Mouse (Mus musculus): ENCODE data around the gene Dmap1. TPM values are rescaled to one million over a fixed set of nuclear protein-coding genes. Genes with fewer than 3 reads are reported as not detected.

Gene Dmap1
- total RNA-seq, 2 experiments from 2014 or later = 13.4 to 38.2 TPM

DNA sequence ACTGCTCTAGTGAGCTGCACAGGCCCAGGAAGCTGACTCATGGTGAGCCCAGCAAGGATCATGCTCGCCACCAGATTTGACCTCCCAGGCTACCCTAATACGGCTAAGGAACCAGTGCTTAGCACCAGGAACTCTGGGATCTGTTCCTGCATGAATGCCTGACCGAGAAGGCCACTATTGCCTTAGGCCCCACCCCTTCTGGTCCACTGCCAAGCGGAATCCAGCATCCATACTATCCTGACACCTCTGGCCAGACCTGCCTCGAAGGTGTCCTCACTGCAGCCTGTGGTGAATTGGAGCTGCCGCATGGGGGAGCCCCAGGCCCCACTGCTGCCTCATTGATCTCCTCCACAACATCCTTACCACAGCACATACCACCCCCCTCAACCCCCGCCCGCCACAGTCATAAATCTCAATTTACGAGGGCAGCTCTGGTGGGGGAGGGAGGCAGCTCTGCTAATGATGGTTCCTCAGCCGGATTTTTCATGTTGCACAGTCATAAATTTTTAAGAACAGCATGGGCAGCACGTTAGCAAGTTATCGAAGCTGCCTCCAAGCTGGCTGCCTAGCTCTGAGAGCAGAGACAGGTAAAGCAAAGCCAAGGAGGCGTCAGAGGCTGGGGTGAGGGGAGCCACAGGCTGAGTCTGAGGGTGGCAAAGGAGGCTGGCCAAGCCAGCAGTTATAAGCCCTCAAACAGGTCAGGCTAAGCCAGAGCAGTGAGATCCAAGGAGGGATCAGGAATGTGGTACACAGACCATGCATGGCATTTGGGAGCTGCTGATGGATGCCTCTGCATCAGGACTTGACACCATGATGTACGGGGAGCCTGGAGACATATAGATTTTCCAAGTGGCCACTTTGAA is 23.3 kb downstream of the Dmap1 start:
- ATAC-seq (replicated peaks; ENCODE audit: low FRiP score, poor library complexity, severe bottlenecking) = no peak

DNA sequence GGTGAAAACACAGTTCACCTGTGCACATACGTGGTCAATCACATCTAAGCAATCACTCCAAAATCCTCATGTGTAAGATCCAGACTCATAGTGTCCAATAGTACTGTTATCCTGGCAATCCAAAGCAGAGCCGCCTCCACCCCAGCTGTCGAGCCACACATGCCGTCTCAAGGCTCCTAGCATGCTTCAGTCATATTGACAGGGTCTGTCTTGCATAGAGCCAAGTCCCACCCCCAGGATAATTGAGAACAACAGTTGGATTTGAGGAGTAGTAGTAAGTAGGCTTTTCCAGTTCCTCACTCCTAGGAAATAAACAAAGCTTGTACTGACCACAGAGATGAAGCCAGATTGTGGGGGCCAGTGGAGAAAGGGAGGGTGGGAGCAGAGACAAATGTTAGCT is 24.4 kb downstream of the Dmap1 start:
- no peak for ATAC-seq (replicated peaks; ENCODE audit: low FRiP score, poor library complexity, severe bottlenecking)

DNA sequence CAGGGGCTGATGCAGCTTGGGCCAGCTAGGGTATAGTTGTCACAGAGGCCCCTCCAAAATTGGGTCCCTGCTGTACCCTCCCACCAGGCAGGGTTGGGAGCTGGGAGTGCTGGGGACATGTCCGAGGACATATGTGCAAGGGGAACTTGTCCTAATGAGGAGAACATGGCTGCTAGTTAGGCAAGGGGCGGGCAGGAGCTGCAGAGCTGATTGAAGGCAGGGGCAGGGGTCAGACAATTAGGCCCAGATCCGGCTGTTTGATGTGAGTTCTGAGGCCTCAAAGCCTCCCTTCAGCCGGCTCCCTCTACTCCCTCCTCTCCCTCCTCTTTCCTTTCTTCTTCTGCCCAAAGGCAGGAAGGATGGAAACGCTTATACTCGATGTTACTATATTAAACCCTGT is 25.1 kb downstream of the Dmap1 start:
- no peak for ATAC-seq (replicated peaks; ENCODE audit: low FRiP score, poor library complexity, severe bottlenecking)

DNA sequence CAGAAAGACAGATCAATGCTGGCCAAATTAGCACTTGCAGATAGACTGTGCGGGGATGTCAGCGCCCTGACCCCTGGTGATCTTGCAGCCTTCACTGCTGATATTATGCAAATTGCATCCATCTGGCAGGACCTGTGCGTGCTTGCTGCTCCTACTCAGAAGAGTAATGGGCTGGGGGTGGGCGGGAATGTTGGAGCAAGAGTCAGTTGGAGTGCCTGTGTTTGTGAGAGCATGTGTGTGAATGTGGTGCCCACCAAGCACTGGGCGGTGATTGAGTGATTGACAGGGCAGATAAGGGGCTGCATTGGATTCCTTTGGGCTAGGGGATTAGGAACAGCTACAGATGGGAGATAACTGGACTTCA is 26.6 kb downstream of the Dmap1 start:
- ATAC-seq (replicated peaks; ENCODE audit: low FRiP score, poor library complexity, severe bottlenecking) = no peak

DNA sequence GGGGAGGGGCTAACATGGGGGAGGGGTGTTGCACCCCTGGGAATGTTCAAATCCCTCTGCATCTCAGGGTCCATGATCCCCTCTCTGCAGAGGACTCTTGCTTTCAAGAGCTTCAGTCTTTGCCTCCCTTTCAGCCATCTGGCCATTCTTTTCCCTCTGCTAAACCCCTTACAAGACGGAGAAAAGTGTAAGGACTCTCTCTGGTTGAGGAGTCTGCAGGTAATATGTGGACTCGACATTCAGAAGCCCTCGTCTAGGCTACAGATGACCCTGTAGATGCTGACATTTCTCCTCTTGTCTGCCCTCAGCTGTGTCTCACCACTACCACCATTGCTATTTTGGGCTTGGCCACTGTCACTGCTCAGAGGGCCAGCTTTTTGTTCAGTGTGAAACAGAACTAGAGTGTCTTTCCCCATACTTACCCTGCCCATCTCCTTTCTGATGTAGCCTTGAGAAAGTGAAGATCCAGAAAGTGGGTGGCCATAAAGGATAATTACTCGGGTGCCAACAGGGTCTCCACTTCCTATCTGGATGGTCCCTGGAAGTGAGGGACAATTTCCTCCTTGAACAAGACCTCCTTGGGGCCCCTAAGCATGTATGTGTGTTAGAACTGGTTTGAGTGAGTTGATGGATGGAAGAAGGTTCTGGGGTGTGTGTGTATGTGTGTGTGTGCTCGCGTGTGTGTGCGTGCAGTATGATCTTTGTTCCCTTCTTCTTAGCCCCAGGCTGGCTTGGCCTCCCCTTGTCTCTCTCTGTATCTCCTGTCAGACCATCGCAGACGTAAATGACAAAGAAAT is 27.2 kb downstream of the Dmap1 start:
- no peak for ATAC-seq (replicated peaks; ENCODE audit: low FRiP score, poor library complexity, severe bottlenecking)

DNA sequence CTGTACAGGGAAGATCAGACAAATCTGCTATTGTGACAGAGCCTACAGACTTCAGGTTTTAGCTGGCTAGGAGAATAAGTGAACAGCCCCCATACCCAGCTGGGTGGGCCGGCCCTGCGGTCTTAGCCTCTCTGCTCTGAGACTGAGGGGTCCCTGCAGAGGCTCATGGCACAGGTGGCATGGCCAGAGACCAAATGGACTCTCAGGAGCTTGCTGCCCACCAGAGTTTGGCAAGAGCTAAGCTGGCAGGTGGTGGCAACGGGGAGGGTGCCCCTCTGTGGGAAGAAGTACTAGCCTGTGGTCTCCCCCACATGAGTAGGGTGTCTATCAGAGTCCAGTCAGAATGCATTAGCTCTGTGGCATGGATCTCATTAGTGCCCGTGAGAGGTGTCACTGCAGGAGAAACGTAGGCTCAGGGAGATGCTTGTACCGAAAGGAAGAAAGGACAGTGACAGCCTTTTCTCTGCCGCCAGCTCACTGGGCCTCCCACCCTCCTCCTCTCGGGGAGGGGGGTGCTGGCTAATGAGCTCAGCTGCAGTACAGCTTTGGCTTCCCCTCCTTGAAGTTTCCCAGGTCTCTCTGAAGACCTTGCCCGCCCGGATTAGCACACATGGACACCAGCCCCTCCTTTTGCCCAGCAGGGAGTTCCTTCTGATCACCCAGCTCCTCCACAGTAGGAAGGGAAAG is 27.9 kb downstream of the Dmap1 start:
- ATAC-seq (replicated peaks; ENCODE audit: low FRiP score, poor library complexity, severe bottlenecking) = no peak

DNA sequence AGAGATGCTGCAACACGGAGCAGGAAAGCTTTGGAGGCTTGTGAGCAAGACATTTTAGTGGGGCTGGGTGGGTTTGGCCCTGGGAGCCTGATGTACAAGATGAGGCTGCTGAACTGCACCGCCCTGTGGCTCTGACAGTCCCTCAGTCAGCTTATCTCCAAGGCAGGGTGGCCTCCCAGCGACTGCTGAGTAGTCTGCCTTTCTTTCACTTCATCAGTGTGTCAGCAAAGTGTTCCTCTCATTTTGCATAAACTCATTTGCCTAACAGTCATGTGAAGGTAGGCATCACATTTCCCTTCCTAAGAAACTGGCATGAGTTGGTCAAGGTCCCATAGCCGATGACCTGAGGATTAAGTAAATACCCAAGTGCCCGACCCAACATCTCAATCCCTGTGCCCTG is 29.3 kb downstream of the Dmap1 start:
- no peak for ATAC-seq (replicated peaks; ENCODE audit: low FRiP score, poor library complexity, severe bottlenecking)

DNA sequence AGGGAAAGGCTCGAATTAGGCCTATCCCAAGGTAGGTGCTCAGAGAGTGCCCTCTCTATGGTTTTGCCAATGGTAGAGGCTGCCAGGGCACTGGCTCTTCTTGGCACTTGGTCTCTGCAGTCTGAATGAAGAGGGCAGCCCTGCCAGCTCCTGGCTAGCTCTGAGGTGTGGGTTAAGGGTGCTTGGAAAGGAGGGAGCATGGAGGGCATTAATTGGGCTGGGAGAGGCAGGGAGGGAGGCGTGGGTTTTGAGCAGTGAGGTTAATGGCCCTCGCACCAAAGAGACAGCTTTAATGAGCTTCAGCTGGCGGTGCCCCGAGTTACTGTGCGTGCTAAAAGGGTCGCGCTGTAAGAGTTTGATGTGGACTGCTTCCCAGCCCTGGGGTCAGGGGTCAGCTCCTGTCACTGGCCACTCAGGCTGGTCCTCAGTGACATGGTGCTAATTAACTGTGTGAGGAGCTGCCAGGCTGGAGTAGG is 30.4 kb downstream of the Dmap1 start:
- ATAC-seq (replicated peaks; ENCODE audit: low FRiP score, poor library complexity, severe bottlenecking) = no peak

DNA sequence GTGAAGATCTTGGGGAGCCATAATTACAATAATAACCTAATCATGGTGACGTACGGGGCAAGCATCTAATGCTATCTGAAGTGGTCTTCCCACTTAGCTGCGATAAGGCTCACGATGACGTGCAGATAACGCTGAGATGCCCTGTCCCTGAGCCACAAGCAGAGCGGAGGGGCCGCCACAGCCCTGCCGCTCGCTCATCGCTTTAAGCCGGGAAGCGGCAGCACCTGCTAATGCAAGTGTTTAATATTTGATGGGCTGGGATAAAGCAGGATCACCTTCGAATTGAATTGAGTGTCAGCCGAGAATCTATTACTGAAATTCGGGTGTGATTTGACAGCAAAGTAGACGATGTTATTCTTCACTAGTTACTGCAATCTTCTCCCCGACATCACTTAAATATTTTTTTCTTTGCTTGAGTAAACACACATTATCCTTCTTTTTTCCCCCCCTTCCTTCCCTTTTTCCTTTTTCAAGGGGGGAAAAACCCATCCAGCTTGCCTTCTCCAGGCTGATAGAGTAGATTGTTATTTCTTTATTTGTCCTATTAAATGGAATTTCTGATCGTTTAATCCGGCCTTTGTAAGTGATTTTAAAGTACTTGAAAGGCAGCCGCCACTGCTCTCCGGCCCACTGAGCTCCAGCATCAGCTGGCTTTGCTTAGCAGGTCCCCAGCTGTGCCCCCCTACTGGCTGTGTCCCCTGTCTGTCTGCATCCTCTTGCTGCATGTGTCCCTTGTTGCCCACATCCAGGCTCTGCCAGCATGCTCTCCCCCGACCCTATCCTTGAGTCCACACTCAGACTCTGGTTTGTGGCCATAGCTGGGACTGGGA is 34.9 kb downstream of the Dmap1 start:
- ATAC-seq (replicated peaks; ENCODE audit: low FRiP score, poor library complexity, severe bottlenecking) = no peak

DNA sequence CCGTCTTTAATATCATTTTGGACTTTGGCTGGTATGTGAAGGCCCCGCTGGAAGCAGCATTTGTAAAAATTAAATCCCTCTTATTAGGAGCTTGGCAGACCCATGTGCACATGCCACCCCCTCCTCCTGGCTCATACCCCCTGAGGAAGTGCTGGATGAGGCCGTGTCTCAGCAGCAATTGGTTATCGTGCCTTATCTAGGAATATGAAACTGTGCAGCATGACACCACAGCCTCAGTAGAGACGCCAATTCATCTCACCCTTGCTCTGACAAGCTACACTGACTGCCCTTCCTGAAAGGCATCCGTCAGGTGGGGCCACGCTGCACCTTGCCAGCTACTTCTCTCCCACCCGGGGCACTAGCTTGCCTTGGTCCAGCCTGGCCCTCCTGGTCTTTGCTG is 35.6 kb downstream of the Dmap1 start:
- ATAC-seq (replicated peaks; ENCODE audit: low FRiP score, poor library complexity, severe bottlenecking) = no peak

DNA sequence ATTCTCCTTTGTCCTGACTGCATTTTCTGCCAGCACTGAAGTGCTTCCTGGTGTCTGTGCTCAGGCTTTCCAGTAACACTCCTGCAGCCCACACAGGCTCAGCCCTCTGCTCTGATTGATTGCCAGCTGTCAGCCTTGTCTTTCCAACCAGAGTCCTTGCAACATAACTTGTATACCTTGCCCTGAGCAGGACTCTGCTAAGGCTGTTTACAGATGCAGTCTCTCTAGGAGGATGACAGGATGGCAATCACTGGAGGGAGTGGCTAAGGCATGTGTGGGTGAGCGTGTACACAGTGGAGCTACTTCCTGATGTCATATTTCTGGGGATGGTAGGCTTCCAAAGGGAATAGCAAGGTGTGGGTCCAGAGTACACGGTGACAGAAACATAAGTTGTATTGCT is 36.2 kb downstream of the Dmap1 start:
- no peak for ATAC-seq (replicated peaks; ENCODE audit: low FRiP score, poor library complexity, severe bottlenecking)

DNA sequence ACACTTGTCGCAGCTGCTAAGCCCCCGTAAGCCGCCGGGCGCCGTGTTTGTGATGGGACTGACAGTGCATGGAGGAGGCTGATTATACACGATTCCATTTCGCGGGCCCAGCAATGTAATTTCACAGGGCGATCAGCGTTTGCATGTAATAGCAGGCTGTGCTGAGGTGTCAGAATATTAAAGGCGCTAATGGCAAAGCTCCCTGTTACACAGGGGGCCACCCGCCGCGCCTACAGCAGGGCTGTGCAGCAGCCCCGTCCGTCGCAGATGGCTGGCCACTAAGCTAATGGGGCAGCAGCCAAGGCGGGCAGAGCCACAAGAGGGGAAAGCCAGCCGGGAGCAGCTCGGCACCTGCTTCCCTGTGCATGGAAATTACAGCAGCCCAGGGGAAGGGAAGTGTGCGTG is 37.0 kb downstream of the Dmap1 start:
- ATAC-seq (replicated peaks; ENCODE audit: low FRiP score, poor library complexity, severe bottlenecking) = no peak

DNA sequence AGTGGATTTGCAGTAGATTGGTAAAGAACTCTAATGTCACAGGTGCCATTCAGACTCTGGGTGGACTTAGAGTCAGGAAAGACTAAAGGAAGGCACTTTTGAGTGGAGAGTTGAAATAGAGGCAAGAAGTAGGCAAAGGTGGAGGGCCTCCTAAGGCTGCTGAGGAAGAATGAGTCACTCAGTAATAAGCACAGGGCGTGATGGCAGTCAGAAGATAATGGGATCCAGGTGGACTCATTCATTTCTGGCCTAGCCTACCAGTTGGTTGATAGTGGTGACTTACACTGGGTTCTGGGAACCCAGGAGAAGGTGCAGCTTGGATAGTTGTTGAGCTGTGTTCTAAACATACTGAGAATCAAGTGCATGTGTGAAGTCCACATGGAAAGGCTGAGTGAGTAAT is 40.3 kb downstream of the Dmap1 start:
- ATAC-seq (replicated peaks; ENCODE audit: low FRiP score, poor library complexity, severe bottlenecking) = no peak

DNA sequence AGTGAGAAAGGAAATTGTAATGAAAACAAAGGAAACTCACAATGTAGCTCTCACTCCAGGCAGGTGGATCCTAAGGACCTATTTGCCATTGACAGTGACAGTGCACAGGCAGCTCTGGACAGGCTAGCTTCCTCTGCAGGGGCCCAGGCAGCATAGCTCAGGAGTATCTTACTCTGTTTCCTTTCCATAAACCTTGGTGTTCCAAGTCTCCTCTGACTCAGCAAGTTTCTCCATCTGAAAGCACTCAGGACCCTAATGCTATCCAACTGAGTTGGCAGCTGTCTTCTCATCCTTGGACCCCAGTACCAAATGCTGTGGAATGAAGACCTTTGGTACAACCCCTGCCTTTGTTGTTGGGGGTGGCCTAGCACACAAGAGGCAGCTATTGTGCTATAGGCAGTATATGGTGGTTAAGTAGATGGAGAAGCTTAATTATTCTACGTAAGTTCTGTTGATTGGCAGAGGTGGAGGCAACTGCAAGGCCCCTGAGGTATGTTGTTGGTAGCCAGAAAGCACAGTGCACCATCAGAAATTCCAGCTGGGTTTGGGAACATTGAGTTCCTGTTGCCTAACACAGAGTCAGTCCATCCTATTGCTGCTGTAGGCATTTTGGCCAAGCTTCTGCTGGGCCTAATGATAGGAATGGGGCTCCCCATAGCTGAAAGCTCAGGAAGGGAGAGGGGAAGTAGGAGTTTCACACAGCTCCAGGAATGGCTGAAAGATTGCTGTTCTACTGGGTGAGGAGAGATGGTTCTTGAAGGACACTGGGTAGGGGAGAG is 41.0 kb downstream of the Dmap1 start:
- no peak for ATAC-seq (replicated peaks; ENCODE audit: low FRiP score, poor library complexity, severe bottlenecking)

DNA sequence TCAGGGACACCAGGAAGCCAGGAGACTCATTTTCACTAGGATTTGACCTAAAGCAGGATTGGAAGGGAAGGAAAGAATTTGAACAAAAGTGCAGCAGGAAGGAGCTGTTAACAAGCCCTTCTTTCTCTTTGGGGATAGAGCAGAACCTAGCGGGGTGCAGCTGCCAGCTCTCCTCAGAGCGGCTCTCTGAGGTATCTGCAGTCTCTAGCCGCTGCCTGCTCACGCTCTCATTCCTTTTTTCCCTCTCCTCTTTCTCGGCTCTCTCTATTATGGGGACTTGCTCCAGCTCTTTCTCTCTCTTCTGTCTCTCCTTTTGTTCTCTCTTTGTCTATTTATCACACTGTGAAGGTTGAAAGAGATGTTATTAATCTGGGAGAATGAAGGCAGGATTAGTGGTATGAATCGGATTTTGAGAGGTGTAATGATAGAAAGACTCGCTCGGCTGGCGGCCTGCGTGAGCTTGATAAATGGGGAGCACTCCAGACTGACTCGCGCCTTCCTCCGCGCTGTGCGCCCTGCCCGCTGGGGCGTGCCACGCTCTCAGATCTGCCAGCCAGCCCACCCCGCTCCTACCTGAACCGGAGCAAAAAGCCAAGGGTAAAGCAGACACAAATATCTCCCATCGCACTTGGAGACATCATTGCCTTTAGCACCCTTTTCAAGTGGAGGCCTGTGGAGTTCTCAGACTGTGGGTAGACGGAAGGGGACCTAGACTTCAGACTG is 45.0 kb downstream of the Dmap1 start:
- ATAC-seq (replicated peaks; ENCODE audit: low FRiP score, poor library complexity, severe bottlenecking) = no peak

DNA sequence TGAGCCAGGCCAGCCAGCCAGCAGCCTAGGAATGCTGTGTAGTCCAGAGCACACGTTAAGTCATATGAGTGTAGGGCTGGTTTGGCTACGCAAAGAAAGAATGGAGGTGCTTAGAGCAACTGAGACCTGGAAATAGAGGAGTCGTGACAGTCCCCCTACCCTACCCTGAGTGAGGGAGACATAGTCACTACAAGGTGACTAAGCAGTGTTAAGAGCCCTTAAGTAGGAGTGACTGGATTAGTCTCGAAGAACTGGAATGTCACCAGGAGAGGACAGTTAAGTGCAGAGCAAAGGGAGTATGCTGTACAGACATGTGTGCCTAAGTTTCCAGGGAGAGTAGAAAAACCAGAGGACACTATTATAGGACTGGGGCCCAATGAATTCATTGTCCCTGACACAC is 45.9 kb downstream of the Dmap1 start:
- no peak for ATAC-seq (replicated peaks; ENCODE audit: low FRiP score, poor library complexity, severe bottlenecking)

DNA sequence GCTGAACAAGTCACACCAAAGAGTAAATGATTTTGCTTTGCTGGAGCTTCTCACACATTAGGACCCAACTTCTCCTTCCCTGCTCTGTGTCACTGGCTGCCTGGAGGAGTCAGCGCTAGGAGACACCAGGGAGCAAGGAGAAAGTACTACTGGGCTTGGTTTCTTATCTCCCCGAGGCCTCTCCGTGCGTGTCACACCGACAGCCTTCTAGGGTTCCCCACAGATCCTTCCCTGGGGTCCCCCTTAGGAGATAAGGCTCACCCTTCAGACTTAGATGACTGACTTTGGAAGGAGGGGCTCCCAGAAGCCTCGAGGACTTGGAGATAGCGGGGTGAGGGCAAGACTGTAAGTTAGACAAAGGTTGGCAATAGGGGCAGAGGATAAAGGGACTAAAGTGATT is 47.4 kb downstream of the Dmap1 start:
- no peak for ATAC-seq (replicated peaks; ENCODE audit: low FRiP score, poor library complexity, severe bottlenecking)

DNA sequence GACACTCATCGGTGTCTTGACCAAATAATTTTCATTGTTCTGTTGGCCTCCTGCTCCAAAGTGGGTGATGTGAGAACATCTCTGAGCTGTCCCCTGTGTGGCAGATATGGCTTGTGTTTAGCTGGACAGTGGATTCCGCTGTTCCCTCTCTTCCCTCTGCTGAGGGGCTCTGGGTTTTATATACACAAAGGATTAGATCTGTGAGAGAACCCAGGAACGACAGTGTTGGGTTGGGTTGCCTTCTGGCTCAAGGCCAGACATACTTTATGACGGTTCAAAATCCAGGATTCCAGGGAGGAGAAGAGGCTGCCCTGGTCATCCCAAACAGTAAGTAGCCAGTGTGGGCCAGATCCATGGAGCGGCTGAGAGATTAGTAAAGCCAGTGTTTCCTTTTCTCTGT is 48.5 kb downstream of the Dmap1 start:
- ATAC-seq (replicated peaks; ENCODE audit: low FRiP score, poor library complexity, severe bottlenecking) = no peak

Measured in erythroid progenitor cell, adult 5-6 weeks (primary cell).